In the genomic region with DNA sequence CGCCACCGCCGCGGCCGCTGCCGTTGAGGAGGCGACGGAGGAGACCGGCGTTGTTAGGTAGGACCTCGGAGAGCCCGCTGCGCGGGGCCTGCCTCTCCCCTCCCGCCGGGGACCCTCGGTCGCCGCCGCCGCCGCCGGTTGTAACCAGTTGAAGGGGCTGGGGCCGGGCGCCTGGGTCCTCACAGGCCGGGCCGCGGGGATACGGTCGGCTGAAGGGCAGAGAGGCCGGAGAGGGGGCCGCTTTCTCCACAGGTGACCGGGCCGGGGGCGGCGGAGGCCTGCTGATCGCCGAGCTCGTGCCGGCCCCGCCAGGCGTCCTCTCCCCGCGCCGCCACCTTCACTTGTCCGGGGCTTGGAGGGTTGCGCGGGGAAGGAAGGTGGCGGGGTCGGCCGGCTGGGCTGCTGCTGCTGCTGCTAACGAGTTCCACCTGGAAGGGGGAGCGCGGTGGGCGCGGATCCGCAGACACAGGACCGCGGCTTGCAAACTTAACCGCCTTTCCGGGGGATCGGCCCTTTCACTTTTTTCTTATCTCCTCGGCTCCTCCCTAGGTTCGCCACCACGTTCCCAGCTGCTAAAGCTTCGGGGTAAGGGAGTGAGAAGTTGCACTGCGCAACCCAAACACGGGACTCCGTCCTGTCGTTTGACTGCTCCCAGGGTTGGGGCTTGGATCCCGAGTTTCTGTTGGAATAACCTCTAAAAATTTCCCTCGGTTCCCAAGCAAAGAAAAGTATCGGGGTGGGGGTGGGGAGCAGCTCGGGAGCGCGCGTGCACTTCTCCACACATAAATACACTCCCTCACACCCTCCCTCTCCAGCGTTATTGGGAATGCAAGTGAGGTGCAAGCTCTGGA, we compare ENCODE assay signal across 8 mouse cellular contexts. TPM values are rescaled to one million over a fixed set of nuclear protein-coding genes. Genes with fewer than 3 reads are reported as not detected.
A peak's percentile ranks its signal among the peaks of the same experiment; 100 is the strongest.
DNase-seq lines count a peak whose midpoint lies in the region; ATAC-seq and TF ChIP-seq lines count a peak whose summit lies in the region.

No protein-coding gene starts in this region.

- H3K27me3 ChIP-seq in forebrain, embryonic 15.5 days = no peaks in the 10 kb centered on the region
- no peaks in the 10 kb centered on the region for H3K27me3 ChIP-seq in lung, embryonic 16.5 days (ENCODE audit: control insufficient read depth, insufficient read depth, low read depth, low read length)

- DNase-seq in ES-E14 (ENCODE audit: low read depth, low spot score) = peak; percentile 22
- DNase-seq in brain, adult 2 months (ENCODE audit: low read depth, low spot score) = peak; percentile 79
- DNase-seq in heart, postnatal 36 days = peak; percentile 62 to 71
- DNase-seq in layer of hippocampus, adult 2 months (ENCODE audit: low spot score in 2 of 2) = peak; percentile 20 to 27
- peak; percentile 56 for DNase-seq in ovary, postnatal 10 days (ENCODE audit: low spot score)
- peak; percentile 62 for DNase-seq in urinary bladder, adult 2 months (ENCODE audit: low spot score)

- WGBS in forebrain, embryonic 15.5 days = 1% methylated on average over 51 of the region's 78 CpGs
- under 1% methylated on average over 46 of the region's 78 CpGs for WGBS in lung, embryonic 16.5 days

- ATAC-seq in forebrain, embryonic 15.5 days (replicated peaks) = 0 out of 2 replicates have a peak, but pooled peaks have one; percentile 2
- ATAC-seq in lung, embryonic 16.5 days (ENCODE audit: low read depth) = peak; percentile 13

- H3K27ac ChIP-seq in ES-E14 (ENCODE audit: insufficient read depth, low read depth, low read length, poor library complexity, severe bottlenecking) = peak overlapping the region; percentile 99
- H3K27ac ChIP-seq in forebrain, embryonic 15.5 days (replicated peaks) = peak overlapping the region; percentile 99
- H3K27ac ChIP-seq in layer of hippocampus, adult 2 months = peak overlapping the region; percentile 99
- H3K27ac ChIP-seq in lung, embryonic 16.5 days (ENCODE audit: low read length) = peak overlapping the region; percentile 99

- peaks cover 0 to 3% of the 10 kb centered on the region in 2 experiments; a peak in 1 of 4 replicates for H3K4me1 ChIP-seq in ES-E14 (ENCODE audit: control insufficient read depth in 2 of 2, insufficient read depth in 2 of 2, low read length in 2 of 2, poor library complexity in 1 of 2)
- H3K4me1 ChIP-seq in forebrain, embryonic 15.5 days = peaks cover 20% of the 10 kb centered on the region
- 0 out of 2 replicates have a peak, but pooled peaks cover 3% of the 10 kb centered on the region for H3K4me1 ChIP-seq in lung, embryonic 16.5 days (replicated peaks; ENCODE audit: control insufficient read depth, insufficient read depth, low read length)

- peak overlapping the region; percentile 56 for H3K4me2 ChIP-seq in forebrain, embryonic 15.5 days (replicated peaks)
- H3K4me2 ChIP-seq in lung, embryonic 16.5 days (ENCODE audit: low read depth, low read length) = peak overlapping the region; percentile 77

- H3K36me3 ChIP-seq in ES-E14 (ENCODE audit: control insufficient read depth, insufficient read depth, low read length, poor library complexity, severe bottlenecking) = no peaks in the 10 kb centered on the region; the same call in 1 of the 2 replicates
- H3K36me3 ChIP-seq in forebrain, embryonic 15.5 days = no peaks in the 10 kb centered on the region
- no peaks in the 10 kb centered on the region for H3K36me3 ChIP-seq in lung, embryonic 16.5 days (ENCODE audit: control insufficient read depth, insufficient read depth, low read length)

- in situ Hi-C loops in ES-E14 (cut with MboI; ENCODE audit: low sequenced_read_pairs in 2 of 2, unreplicated experiment in 2 of 2) = no loop called here

- peak overlapping the region; percentile 70 to 97 for H3K4me3 ChIP-seq in ES-E14 (ENCODE audit: insufficient read depth in 1 of 2, low read depth in 1 of 2, low read length in 2 of 2, poor library complexity in 1 of 2, severe bottlenecking in 1 of 2)
- H3K4me3 ChIP-seq in forebrain, embryonic 15.5 days = peak overlapping the region; percentile 63
- H3K4me3 ChIP-seq in layer of hippocampus, adult 2 months = peak overlapping the region; percentile 94
- peak overlapping the region; percentile 95 for H3K4me3 ChIP-seq in lung, embryonic 16.5 days (ENCODE audit: low read length)

- no peaks in the 10 kb centered on the region for H3K9me3 ChIP-seq in ES-E14 (ENCODE audit: control insufficient read depth, insufficient read depth, low read depth, low read length)
- no peaks in the 10 kb centered on the region for H3K9me3 ChIP-seq in forebrain, embryonic 15.5 days
- H3K9me3 ChIP-seq in lung, embryonic 16.5 days (ENCODE audit: control insufficient read depth, low read length) = no peaks in the 10 kb centered on the region

- peak overlapping the region; percentile 96 for H3K9ac ChIP-seq in ES-E14 (ENCODE audit: insufficient read depth, low read depth, low read length, poor library complexity, severe bottlenecking)
- peak overlapping the region; percentile 80 for H3K9ac ChIP-seq in forebrain, embryonic 15.5 days (replicated peaks)
- H3K9ac ChIP-seq in lung, embryonic 16.5 days (ENCODE audit: low read length) = peak overlapping the region; percentile 99

- TF ChIP-seq CTCF in layer of hippocampus, adult 2 months (conservative IDR thresholded peaks at IDR 0.05) = no peak

- intact Hi-C loops in heart, postnatal 36 days (cut with DNase I) = loop anchor here (2.0 to 10.0 kb wide), 4 partner anchors 43 to 368 kb away; no protein-coding TSS in a partner anchor

TF ChIP-seq in ES-E14, 5 proteins besides CTCF, POLR2A, EP300 and RAD21:
- TF ChIP-seq HCFC1 (IDR thresholded peaks at IDR 0.05; ENCODE audit: borderline replicate concordance, insufficient read depth, low read length) (no peak), MAFK (IDR thresholded peaks at IDR 0.05; ENCODE audit: insufficient read depth, low read depth, low read length) (no peak), CHD2 (IDR thresholded peaks at IDR 0.05; ENCODE audit: low read depth, low read length) (no peak)

RNA-seq across cellular contexts. Expression of a gene that starts 0.8 kb away (rescaled TPM):
- total RNA-seq in ES-E14 (2012; rRNA removed) = 51.6 and 65.5 TPM in 2 replicates
- 37.1 and 37.2 TPM in 2 replicates for polyA plus RNA-seq in forebrain, embryonic 15.5 days (2015; fragmentation: Nextera tagmentation; extraction: Ambion mirVana)
- 10 to 100 TPM; 76.7 to 84.4 TPM for total RNA-seq in heart, postnatal 36 days (2021)
- 100 to 1,000 TPM; 127 to 140 TPM for total RNA-seq in layer of hippocampus, adult 2 months (2021)
- 44.0 and 48.1 TPM in 2 replicates for polyA plus RNA-seq in lung, embryonic 16.5 days (2015; fragmentation: Nextera tagmentation; extraction: Ambion mirVana)
- polyA plus RNA-seq in urinary bladder, adult 2 months (2012; rRNA removed) = 26.6 and 29.3 TPM in 2 replicates

Comparison
In these comparisons a context has a peak if more than half of its experiments do, and no peak if none do; other contexts are left out.
1. Peak in every context shown above with its lines: DNase-seq, ATAC-seq, H3K4me3 ChIP-seq and H3K27ac ChIP-seq.
2. DNase-seq: peak in every context shown above with its lines; median percentile 79 in brain, adult 2 months; 66 in heart, postnatal 36 days; 62 in urinary bladder, adult 2 months; 56 in ovary, postnatal 10 days; 24 in layer of hippocampus, adult 2 months; 22 in ES-E14.